Mouse (Mus musculus): Measurements from ENCODE around the gene Sun2. TPM values are rescaled to one million over a fixed set of nuclear protein-coding genes. Genes with fewer than 3 reads are reported as not detected.

The Sun2 gene
- polyA plus RNA-seq, 1 experiment from 2014 or later: 5.3 TPM

DNA sequence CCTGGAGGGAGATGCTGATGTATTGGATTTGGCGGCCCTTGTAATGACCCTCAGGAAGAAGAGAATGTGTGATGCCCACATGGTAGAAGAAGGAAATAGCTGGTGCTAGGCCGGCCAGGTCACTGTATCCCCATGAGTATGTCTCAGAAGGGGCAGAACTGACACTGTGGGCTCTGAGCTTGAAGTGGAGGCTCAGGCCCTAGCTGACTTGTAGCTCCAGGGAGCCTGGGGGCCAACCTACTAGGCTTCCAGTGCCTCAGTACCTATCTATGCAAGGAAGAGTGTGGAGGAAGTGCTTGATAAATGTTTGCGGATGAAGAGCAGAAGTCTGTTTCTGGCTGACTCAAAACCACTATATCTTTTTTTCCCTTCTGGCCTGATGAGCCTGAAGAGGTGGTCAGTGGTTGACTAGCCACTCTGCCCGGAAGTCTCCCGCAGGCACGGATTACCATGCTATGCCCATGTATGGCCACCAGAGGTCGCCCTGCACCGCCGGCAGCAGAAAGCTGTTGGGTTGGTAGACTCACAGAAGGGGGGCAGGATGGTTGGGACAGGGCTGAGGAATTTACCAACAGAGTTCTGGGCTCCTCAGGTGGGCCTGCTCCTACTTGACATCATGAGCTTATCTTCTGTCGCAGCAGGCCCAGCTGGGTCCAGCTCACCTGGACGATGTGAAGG lies 10.5 kb upstream of the Sun2 start:
- ATAC-seq (ENCODE audit: insufficient number of reproducible peaks, low FRiP score, low TSS enrichment, low read depth): 0 out of 2 replicates have a peak, but pooled peaks have one; percentile 27
- no peaks in the 10 kb centered on the region for H3K4me1 ChIP-seq (ENCODE audit: control insufficient read depth, insufficient read depth, low read length)
- no peaks in the 10 kb centered on the region for H3K27me3 ChIP-seq (ENCODE audit: control insufficient read depth, insufficient read depth, low read length)
- 23% methylated on average over 11 of the region's 11 CpGs for WGBS
- H3K9me3 ChIP-seq (ENCODE audit: control insufficient read depth, low read length): no peaks in the 10 kb centered on the region
- H3K4me3 ChIP-seq (ENCODE audit: low read depth, low read length): no peak overlapping the region
- H3K9ac ChIP-seq (ENCODE audit: low read length): no peak overlapping the region
- no peak overlapping the region for H3K27ac ChIP-seq (replicated peaks; ENCODE audit: low read depth, low read length)
- DNase-seq (ENCODE audit: low spot score): peak; percentile 85
- H3K4me2 ChIP-seq (ENCODE audit: low read depth, severe bottlenecking): no peak overlapping the region
- no peaks in the 10 kb centered on the region for H3K36me3 ChIP-seq (ENCODE audit: control insufficient read depth, insufficient read depth, low read length)

DNA sequence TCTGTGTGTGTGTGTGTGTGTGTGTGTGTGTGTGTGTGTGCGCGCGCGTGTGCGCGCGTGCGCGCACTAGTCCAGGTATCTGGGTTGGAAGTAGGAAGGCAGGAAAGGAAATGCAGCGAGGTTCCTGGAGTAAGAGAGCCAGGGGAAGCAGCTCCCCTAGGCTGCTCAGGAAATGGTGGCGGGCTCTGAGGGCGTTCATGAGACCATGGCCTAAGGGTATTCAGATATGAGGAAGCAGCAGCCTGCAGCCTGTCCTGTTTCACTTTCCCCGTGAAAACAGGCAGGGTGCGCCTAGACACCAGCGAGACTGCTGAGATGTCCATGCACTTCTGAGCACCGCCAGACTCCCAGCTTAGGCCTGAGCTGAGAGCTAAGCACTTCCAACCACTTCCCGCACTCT lies 9.4 kb upstream of the Sun2 start:
- Histone ChIP-seq H3K27ac (replicated peaks; ENCODE audit: low read depth, low read length) (no peak overlapping the region), H3K36me3 (ENCODE audit: control insufficient read depth, insufficient read depth, low read length) (no peaks in the 10 kb centered on the region), H3K4me1 (ENCODE audit: control insufficient read depth, insufficient read depth, low read length) (no peaks in the 10 kb centered on the region), H3K4me3 (ENCODE audit: low read depth, low read length) (no peak overlapping the region), H3K9me3 (ENCODE audit: control insufficient read depth, low read length) (no peaks in the 10 kb centered on the region), H3K9ac (ENCODE audit: low read length) (no peak overlapping the region), H3K4me2 (ENCODE audit: low read depth, severe bottlenecking) (no peak overlapping the region), H3K27me3 (ENCODE audit: control insufficient read depth, insufficient read depth, low read length) (no peaks in the 10 kb centered on the region)
- DNase-seq (ENCODE audit: low spot score) (no peak), ATAC-seq (ENCODE audit: insufficient number of reproducible peaks, low FRiP score, low TSS enrichment, low read depth) (no peak)
- 85% methylated on average over 17 of the region's 17 CpGs for WGBS

DNA sequence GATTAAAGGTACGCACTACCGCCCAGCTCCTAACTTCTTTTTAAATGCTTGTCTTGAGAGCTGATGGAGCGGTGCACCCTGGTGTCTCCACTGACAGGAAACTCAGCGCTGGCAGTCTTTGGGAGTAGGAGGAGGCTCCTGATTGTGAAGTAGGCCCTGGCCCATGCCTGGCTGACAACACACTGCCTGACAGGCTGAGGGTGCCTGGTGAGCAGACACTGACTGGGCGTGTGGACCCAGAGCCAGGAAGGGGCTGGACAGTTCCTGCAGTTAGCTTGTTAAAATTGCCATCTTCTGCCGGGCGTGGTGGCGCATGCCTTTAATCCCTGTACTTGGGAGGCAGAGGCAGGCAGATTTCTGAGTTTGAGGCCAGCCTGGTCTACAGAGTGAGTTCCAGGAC lies 7.9 kb upstream of the Sun2 start:
- Histone ChIP-seq H3K9ac (ENCODE audit: low read length) (no peak overlapping the region), H3K27ac (replicated peaks; ENCODE audit: low read depth, low read length) (no peak overlapping the region), H3K4me2 (ENCODE audit: low read depth, severe bottlenecking) (no peak overlapping the region), H3K4me1 (ENCODE audit: control insufficient read depth, insufficient read depth, low read length) (no peaks in the 10 kb centered on the region), H3K4me3 (ENCODE audit: low read depth, low read length) (no peak overlapping the region), H3K27me3 (ENCODE audit: control insufficient read depth, insufficient read depth, low read length) (no peaks in the 10 kb centered on the region), H3K9me3 (ENCODE audit: control insufficient read depth, low read length) (no peaks in the 10 kb centered on the region), H3K36me3 (ENCODE audit: control insufficient read depth, insufficient read depth, low read length) (no peaks in the 10 kb centered on the region)
- 85% methylated on average over 8 of the region's 8 CpGs for WGBS
- DNase-seq (ENCODE audit: low spot score) (no peak), ATAC-seq (ENCODE audit: insufficient number of reproducible peaks, low FRiP score, low TSS enrichment, low read depth) (no peak)

DNA sequence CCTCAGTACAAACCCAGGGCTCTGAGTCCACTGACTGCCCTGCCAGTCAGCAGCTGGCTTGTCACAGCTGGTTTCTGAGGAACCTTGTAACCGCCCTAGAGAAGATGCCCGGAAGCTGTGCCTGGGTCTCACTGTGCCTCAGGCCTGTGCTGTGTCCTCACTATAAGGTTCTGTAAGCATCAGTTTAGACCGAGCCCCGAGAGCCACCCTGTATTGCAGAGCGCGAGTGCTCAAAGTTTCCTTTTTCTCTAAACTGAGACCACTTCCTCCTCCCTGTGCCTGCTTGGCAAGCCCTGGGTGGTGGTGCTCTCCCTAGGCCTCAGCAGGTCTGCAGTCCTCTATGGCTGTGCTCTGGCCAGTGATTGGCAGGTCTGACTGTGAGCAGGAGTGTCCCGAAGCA lies 6.8 kb upstream of the Sun2 start:
- no peaks in the 10 kb centered on the region for H3K4me1 ChIP-seq (ENCODE audit: control insufficient read depth, insufficient read depth, low read length)
- H3K27ac ChIP-seq (replicated peaks; ENCODE audit: low read depth, low read length): no peak overlapping the region
- no peaks in the 10 kb centered on the region for H3K36me3 ChIP-seq (ENCODE audit: control insufficient read depth, insufficient read depth, low read length)
- 92% methylated on average over 7 of the region's 7 CpGs for WGBS
- no peak for ATAC-seq (ENCODE audit: insufficient number of reproducible peaks, low FRiP score, low TSS enrichment, low read depth)
- no peak overlapping the region for H3K4me3 ChIP-seq (ENCODE audit: low read depth, low read length)
- H3K4me2 ChIP-seq (ENCODE audit: low read depth, severe bottlenecking): no peak overlapping the region
- no peaks in the 10 kb centered on the region for H3K27me3 ChIP-seq (ENCODE audit: control insufficient read depth, insufficient read depth, low read length)
- DNase-seq (ENCODE audit: low spot score): no peak
- H3K9ac ChIP-seq (ENCODE audit: low read length): peak overlapping the region; percentile 17; the same call in 1 of the 2 replicates
- H3K9me3 ChIP-seq (ENCODE audit: control insufficient read depth, low read length): no peaks in the 10 kb centered on the region

- Histone ChIP-seq H3K27ac (replicated peaks; ENCODE audit: low read depth, low read length) (no peak overlapping the region), H3K27me3 (ENCODE audit: control insufficient read depth, insufficient read depth, low read length) (no peaks in the 10 kb centered on the region), H3K4me1 (ENCODE audit: control insufficient read depth, insufficient read depth, low read length) (no peaks in the 10 kb centered on the region), H3K9ac (ENCODE audit: low read length) (no peak overlapping the region), H3K4me3 (ENCODE audit: low read depth, low read length) (no peak overlapping the region), H3K4me2 (ENCODE audit: low read depth, severe bottlenecking) (no peak overlapping the region), H3K36me3 (ENCODE audit: control insufficient read depth, insufficient read depth, low read length) (no peaks in the 10 kb centered on the region), H3K9me3 (ENCODE audit: control insufficient read depth, low read length) (no peaks in the 10 kb centered on the region)
- ATAC-seq (ENCODE audit: insufficient number of reproducible peaks, low FRiP score, low TSS enrichment, low read depth) (no peak), DNase-seq (ENCODE audit: low spot score) (peak; percentile 67)
- WGBS: 54% methylated on average over 11 of the region's 11 CpGs
Observed at GRCm38 (mm10) chr15:79747998-79748397, 5.7 kb upstream of the Sun2 start.

- no peak for DNase-seq (ENCODE audit: low spot score)
Observed at GRCm38 (mm10) chr15:79745883-79746282, 3.5 kb upstream of the Sun2 start.

DNA sequence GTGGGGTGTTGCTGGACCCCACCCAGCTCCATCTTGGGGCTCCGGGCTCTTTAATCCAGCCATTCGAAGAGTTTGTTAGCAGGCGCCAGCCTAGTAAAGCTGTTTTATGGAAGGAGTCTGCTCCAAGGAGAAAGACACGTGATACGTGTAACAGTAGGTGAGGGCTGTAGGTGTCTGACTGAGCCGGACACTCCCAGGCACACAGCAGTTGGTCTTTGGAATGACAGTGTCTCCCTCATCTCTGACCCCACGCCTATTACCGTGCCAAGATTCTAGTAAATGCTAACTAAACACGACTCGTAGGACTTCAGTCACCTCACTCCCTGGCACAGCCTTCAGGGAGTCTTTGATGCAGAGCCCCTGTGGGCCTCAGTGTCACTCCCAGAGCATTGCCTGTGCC lies 3.0 kb upstream of the Sun2 start:
- peaks cover 5% of the 10 kb centered on the region; the same call in 1 of the 2 replicates for H3K4me1 ChIP-seq (ENCODE audit: control insufficient read depth, insufficient read depth, low read length)
- ATAC-seq (ENCODE audit: insufficient number of reproducible peaks, low FRiP score, low TSS enrichment, low read depth) (no peak), DNase-seq (ENCODE audit: low spot score) (no peak)
- H3K9ac ChIP-seq (ENCODE audit: low read length): no peak overlapping the region
- H3K9me3 ChIP-seq (ENCODE audit: control insufficient read depth, low read length): no peaks in the 10 kb centered on the region
- no peak overlapping the region for H3K27ac ChIP-seq (replicated peaks; ENCODE audit: low read depth, low read length)
- H3K27me3 ChIP-seq (ENCODE audit: control insufficient read depth, insufficient read depth, low read length): no peaks in the 10 kb centered on the region
- H3K4me2 ChIP-seq (ENCODE audit: low read depth, severe bottlenecking): 0 out of 2 replicates have a peak overlapping the region, but pooled peaks have one; percentile 4
- no peaks in the 10 kb centered on the region for H3K36me3 ChIP-seq (ENCODE audit: control insufficient read depth, insufficient read depth, low read length)
- WGBS: 77% methylated on average over 10 of the region's 10 CpGs
- H3K4me3 ChIP-seq (ENCODE audit: low read depth, low read length): no peak overlapping the region

More at GRCm38 (mm10) chr15:79745883-79746282, 3.5 kb upstream of the Sun2 start:
- H3K9ac ChIP-seq (ENCODE audit: low read length): no peak overlapping the region
- no peaks in the 10 kb centered on the region for H3K36me3 ChIP-seq (ENCODE audit: control insufficient read depth, insufficient read depth, low read length)
- no peak overlapping the region for H3K27ac ChIP-seq (replicated peaks; ENCODE audit: low read depth, low read length)
- H3K27me3 ChIP-seq (ENCODE audit: control insufficient read depth, insufficient read depth, low read length): no peaks in the 10 kb centered on the region
- H3K4me1 ChIP-seq (ENCODE audit: control insufficient read depth, insufficient read depth, low read length): 0 out of 2 replicates have a peak, but pooled peaks cover 5% of the 10 kb centered on the region
- H3K4me3 ChIP-seq (ENCODE audit: low read depth, low read length): no peak overlapping the region
- ATAC-seq (ENCODE audit: insufficient number of reproducible peaks, low FRiP score, low TSS enrichment, low read depth): no peak
- no peak overlapping the region for H3K4me2 ChIP-seq (ENCODE audit: low read depth, severe bottlenecking)
- H3K9me3 ChIP-seq (ENCODE audit: control insufficient read depth, low read length): no peaks in the 10 kb centered on the region
- WGBS: 90% methylated on average over 5 of the region's 5 CpGs

- ATAC-seq (ENCODE audit: insufficient number of reproducible peaks, low FRiP score, low TSS enrichment, low read depth): no peak
- WGBS: 77% methylated on average over 8 of the region's 8 CpGs
- Histone ChIP-seq H3K27ac (replicated peaks; ENCODE audit: low read depth, low read length) (no peak overlapping the region), H3K27me3 (ENCODE audit: control insufficient read depth, insufficient read depth, low read length) (no peaks in the 10 kb centered on the region), H3K4me1 (ENCODE audit: control insufficient read depth, insufficient read depth, low read length) (peaks cover 5% of the 10 kb centered on the region; the same call in 1 of the 2 replicates), H3K4me3 (ENCODE audit: low read depth, low read length) (no peak overlapping the region), H3K9ac (ENCODE audit: low read length) (no peak overlapping the region), H3K36me3 (ENCODE audit: control insufficient read depth, insufficient read depth, low read length) (no peaks in the 10 kb centered on the region), H3K9me3 (ENCODE audit: control insufficient read depth, low read length) (no peaks in the 10 kb centered on the region), H3K4me2 (ENCODE audit: low read depth, severe bottlenecking) (0 out of 2 replicates have a peak overlapping the region, but pooled peaks have one; percentile 4)
- DNase-seq (ENCODE audit: low spot score): no peak
Observed at GRCm38 (mm10) chr15:79744742-79745141, 2.4 kb upstream of the Sun2 start.

DNA sequence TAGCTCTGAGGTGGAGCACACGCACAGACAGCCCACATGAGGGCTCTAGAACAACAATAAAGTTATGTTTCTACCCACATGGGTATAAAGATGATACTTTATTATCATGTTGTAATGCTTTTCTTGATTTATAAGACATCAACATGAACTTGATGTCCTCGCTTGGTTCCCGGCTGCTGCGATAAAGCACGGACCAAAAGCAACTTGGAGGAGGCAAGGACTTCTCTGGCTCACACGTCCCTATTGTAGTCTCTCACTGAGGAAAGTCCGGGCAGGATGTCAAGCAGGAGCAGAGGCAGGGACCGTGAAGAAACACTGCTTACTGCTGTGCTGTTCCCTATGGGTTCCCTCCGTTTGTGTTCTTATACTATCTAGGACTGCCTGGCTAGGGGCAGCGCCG lies 1.7 kb upstream of the Sun2 start:
- H3K4me1 ChIP-seq (ENCODE audit: control insufficient read depth, insufficient read depth, low read length): peaks cover 8% of the 10 kb centered on the region; the same call in 1 of the 2 replicates
- H3K36me3 ChIP-seq (ENCODE audit: control insufficient read depth, insufficient read depth, low read length): no peaks in the 10 kb centered on the region
- 94% methylated on average over 11 of the region's 11 CpGs for WGBS
- no peak overlapping the region for H3K4me2 ChIP-seq (ENCODE audit: low read depth, severe bottlenecking)
- H3K27ac ChIP-seq (replicated peaks; ENCODE audit: low read depth, low read length): no peak overlapping the region
- ATAC-seq (ENCODE audit: insufficient number of reproducible peaks, low FRiP score, low TSS enrichment, low read depth) (no peak), DNase-seq (ENCODE audit: low spot score) (no peak)
- no peak overlapping the region for H3K9ac ChIP-seq (ENCODE audit: low read length)
- H3K27me3 ChIP-seq (ENCODE audit: control insufficient read depth, insufficient read depth, low read length): no peaks in the 10 kb centered on the region
- no peaks in the 10 kb centered on the region for H3K9me3 ChIP-seq (ENCODE audit: control insufficient read depth, low read length)
- no peak overlapping the region for H3K4me3 ChIP-seq (ENCODE audit: low read depth, low read length)

Data from limb, embryonic 11.5 days (tissue).